Mouse (Mus musculus): ENCODE results near the gene Gm3138. TPM values are rescaled to one million over a fixed set of nuclear protein-coding genes. Genes with fewer than 3 reads are reported as not detected.
"Not testable (repeated sequence)": the region's sequence is repeated elsewhere in the genome, so short reads cannot be mapped to it uniquely, and the experiment has no call there.

Gene Gm3138
- not detected in 2 replicates for polyA plus RNA-seq (2015; fragmentation: Nextera tagmentation; extraction: Ambion mirVana)

DNA sequence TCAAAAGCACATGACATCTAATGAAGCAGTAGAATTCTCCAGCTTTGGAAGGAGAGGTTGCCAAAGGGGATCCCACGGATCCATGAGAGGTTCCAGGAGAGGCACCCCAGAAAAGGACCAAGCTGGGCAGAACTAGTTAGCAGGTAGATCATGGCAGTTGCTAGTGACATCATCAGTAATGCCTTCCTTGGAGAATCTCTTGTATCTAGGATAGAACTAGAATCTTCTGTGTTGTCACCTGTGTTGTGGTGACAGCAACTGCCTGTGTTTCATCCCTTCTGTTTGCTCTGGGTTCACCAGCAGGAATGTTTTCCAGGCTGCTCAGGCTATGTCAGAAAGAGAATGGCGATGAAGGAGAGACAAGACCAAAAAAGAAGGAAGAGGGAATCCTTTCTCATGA lies at the start of gene Gm3138:
Gene Gm3138 (plus strand): TSS at position 301 of the 400 bp plus-strand sequence.
- H3K36me3 ChIP-seq (ENCODE audit: control insufficient read depth, insufficient read depth, low read length); H3K27me3 ChIP-seq (ENCODE audit: control insufficient read depth, insufficient read depth, low read depth, low read length); H3K4me3 ChIP-seq (ENCODE audit: low read length); H3K27ac ChIP-seq (ENCODE audit: low read length); H3K9me3 ChIP-seq (ENCODE audit: control insufficient read depth, low read length); H3K9ac ChIP-seq (ENCODE audit: low read length); H3K4me2 ChIP-seq (ENCODE audit: low read depth, low read length); ATAC-seq (ENCODE audit: low read depth); H3K4me1 ChIP-seq (replicated peaks; ENCODE audit: control insufficient read depth, insufficient read depth, low read length): not testable (repeated sequence)
- WGBS, result no CpG with 5 or more reads among the region's 2 CpGs

DNA sequence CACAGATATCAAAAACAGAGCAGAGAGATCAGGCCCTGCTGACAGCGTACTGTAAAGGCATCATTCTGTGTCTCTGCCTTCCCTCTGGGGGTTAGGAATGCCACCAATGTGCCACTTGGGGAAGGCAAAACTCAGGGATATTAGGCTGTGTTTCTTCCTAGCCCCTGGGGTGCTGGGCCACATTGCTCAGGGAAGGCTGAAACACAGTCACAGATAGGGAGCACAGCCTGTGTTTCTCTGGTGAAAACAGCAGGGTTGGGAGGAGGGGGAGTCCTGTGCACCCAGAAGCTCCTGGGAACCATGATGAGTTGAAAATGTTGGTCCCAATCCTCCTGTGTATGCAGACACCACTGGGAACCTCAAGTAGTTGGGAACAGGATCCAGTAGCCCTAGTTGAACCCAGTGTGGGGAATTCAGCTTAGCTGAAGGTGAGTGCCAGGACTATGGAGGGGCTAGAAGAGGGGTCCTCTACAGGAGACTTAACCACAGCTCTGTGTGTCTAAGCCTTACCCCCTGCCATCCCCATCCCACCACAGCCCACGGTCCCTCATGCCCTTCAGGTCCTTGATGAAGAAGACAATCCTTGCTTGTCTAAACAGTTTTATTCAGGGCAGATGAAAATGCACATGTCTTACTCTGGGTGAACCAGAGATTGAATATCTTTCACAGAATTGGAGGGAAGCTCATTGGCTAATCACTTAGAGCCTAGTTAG lies 20.0 kb downstream of the Gm3138 start:
- H3K4me2 ChIP-seq (ENCODE audit: low read depth, low read length); H3K36me3 ChIP-seq (ENCODE audit: control insufficient read depth, insufficient read depth, low read length); H3K9ac ChIP-seq (ENCODE audit: low read length); H3K4me3 ChIP-seq (ENCODE audit: low read length); H3K27ac ChIP-seq (ENCODE audit: low read length); ATAC-seq (ENCODE audit: low read depth); H3K9me3 ChIP-seq (ENCODE audit: control insufficient read depth, low read length); H3K27me3 ChIP-seq (ENCODE audit: control insufficient read depth, insufficient read depth, low read depth, low read length); H3K4me1 ChIP-seq (replicated peaks; ENCODE audit: control insufficient read depth, insufficient read depth, low read length): not testable (repeated sequence)
- 89% methylated on average over 2 of the region's 2 CpGs for WGBS

DNA sequence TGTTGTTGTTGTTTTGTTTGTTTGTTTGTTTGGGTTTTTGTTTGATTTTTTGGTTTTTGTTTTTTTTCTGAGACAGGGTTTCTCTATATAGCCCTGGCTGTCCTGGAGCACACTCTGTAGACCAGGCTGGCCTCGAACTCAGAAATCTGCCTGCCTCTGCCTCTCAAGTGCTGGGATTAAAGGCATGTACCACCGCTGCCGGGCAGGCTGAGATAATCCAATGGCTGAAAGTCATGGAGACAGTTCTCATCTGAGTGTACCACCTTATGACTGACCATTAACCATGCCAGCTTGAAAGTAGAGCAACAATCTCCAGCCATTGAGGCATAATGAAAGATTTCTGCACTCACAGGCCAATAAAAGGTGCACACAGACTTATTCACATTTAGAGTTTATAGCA lies 30.4 kb downstream of the Gm3138 start:
- H3K27me3 ChIP-seq (ENCODE audit: control insufficient read depth, insufficient read depth, low read depth, low read length); H3K4me3 ChIP-seq (ENCODE audit: low read length); H3K27ac ChIP-seq (ENCODE audit: low read length); H3K9me3 ChIP-seq (ENCODE audit: control insufficient read depth, low read length); ATAC-seq (ENCODE audit: low read depth); H3K4me1 ChIP-seq (replicated peaks; ENCODE audit: control insufficient read depth, insufficient read depth, low read length); H3K36me3 ChIP-seq (ENCODE audit: control insufficient read depth, insufficient read depth, low read length); H3K4me2 ChIP-seq (ENCODE audit: low read depth, low read length); H3K9ac ChIP-seq (ENCODE audit: low read length): not testable (repeated sequence)
- WGBS, result 87% methylated on average over 2 of the region's 3 CpGs

Other genes with a start within 250 kb of the Gm3138 start
- not detected in 2 replicates for gene Gm5796, start 225.7 kb upstream of the Gm3138 start, polyA plus RNA-seq (2015; fragmentation: Nextera tagmentation; extraction: Ambion mirVana)
- gene Gm3115, start 165.5 kb upstream of the Gm3138 start, polyA plus RNA-seq (2015; fragmentation: Nextera tagmentation; extraction: Ambion mirVana), result not detected in 2 replicates
- 0.16 and 0.36 TPM in 2 replicates for gene Gm8108, start 139.1 kb upstream of the Gm3138 start, polyA plus RNA-seq (2015; fragmentation: Nextera tagmentation; extraction: Ambion mirVana)
- gene Gm3127, start 84.6 kb upstream of the Gm3138 start, polyA plus RNA-seq (2015; fragmentation: Nextera tagmentation; extraction: Ambion mirVana), result not detected in 2 replicates
- gene Gm2974, start 67.1 kb upstream of the Gm3138 start, polyA plus RNA-seq (2015; fragmentation: Nextera tagmentation; extraction: Ambion mirVana), result 0.23 and 0.33 TPM in 2 replicates
- gene Gm3149, start 67.7 kb downstream of the Gm3138 start, polyA plus RNA-seq (2015; fragmentation: Nextera tagmentation; extraction: Ambion mirVana), result not detected in 2 replicates
- 0.10 and 0.35 TPM in 2 replicates for gene 2610042L04Rik, start 85.1 kb downstream of the Gm3138 start, polyA plus RNA-seq (2015; fragmentation: Nextera tagmentation; extraction: Ambion mirVana)
- gene Gm3159, start 147.9 kb downstream of the Gm3138 start, polyA plus RNA-seq (2015; fragmentation: Nextera tagmentation; extraction: Ambion mirVana), result not detected in 2 replicates
- gene Gm3164, start 165.8 kb downstream of the Gm3138 start, polyA plus RNA-seq (2015; fragmentation: Nextera tagmentation; extraction: Ambion mirVana), result 0.28 and 0.33 TPM in 2 replicates
- gene Gm3173, start 181.4 kb downstream of the Gm3138 start, polyA plus RNA-seq (2015; fragmentation: Nextera tagmentation; extraction: Ambion mirVana), result not detected in 2 replicates
- not detected in 2 replicates for gene Gm3182, start 232.1 kb downstream of the Gm3138 start, polyA plus RNA-seq (2015; fragmentation: Nextera tagmentation; extraction: Ambion mirVana)